Mouse (Mus musculus): ENCODE results near the gene Clec18a.

DNA sequence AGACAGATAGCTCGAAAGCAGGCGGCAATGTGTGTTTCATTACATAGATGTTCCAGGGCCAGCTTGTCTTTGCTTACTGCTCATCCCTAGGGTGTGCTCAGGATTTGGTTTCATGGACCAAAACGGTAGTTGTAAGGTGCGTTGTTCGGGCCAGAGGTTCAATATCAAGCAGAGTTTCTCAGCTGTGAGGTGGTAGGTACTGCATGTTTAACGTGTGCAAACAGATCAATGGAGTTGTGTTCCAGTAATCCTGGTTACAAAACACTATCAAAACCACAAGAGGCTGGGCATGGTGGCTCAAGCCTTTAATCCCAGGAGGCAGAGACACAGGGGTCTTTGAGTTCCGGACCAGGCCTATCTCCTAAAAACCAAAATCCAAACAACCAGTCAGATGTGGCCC lies 43.1 kb downstream of the Clec18a start:
- TF ChIP-seq POLR2A (IDR thresholded peaks at IDR 0.05; ENCODE audit: low read depth, low read length) (no peak), CTCF (conservative IDR thresholded peaks at IDR 0.05; ENCODE audit: insufficient read depth, insufficient read length, low read depth, low read length) (no peak)
